Mouse (Mus musculus) liver, embryonic 11.5 days (tissue): ENCODE measurements around the gene Cdkal1. TPM values are rescaled to one million over a fixed set of nuclear protein-coding genes. Genes with fewer than 3 reads are reported as not detected.

Experiments used
- ATAC-seq: fragments of 200-750 bp; cut with Nextera tagmentation; replicated peaks from 2 replicates; pipeline ENCODE4 v1.8.0; 2017; ENCODE audit warnings: moderate number of reproducible peaks, mild to moderate bottlenecking, moderate TSS enrichment, moderate library complexity; ENCODE audit not compliant: low FRiP score
- DNase-seq: peaks from one replicate; pipeline ENCODE4 v3.0.0-alpha.2; 2017; ENCODE audit warnings: low spot score
- H3K27ac ChIP-seq: fragments of 300-500 bp; sonication (generic); 2 replicates; pipeline ENCODE4 v1.5.1; 2014; ENCODE audit warnings: mild to moderate bottlenecking, low read depth, low read length, control low read depth
- H3K27me3 ChIP-seq: fragments of 300-500 bp; sonication (generic); replicated peaks from 2 replicates; pipeline ENCODE4 v1.6.1; 2014; ENCODE audit warnings: low read length, mixed read lengths; ENCODE audit not compliant: control insufficient read depth, insufficient read depth
- H3K36me3 ChIP-seq: fragments of 300-500 bp; sonication (generic); 2 replicates; pipeline ENCODE4 v1.6.1; 2014; ENCODE audit warnings: mild to moderate bottlenecking, low read length, moderate library complexity, mixed read lengths; ENCODE audit not compliant: control insufficient read depth, insufficient read depth
- H3K4me1 ChIP-seq: fragments of 300-500 bp; sonication (generic); replicated peaks from 2 replicates; pipeline ENCODE4 v1.6.1; 2014; ENCODE audit warnings: low read length, mixed read lengths; ENCODE audit not compliant: control insufficient read depth, insufficient read depth
- H3K4me2 ChIP-seq: fragments of 300-500 bp; sonication (generic); 2 replicates; pipeline ENCODE4 v1.6.1; 2014; ENCODE audit warnings: mild to moderate bottlenecking, control low read depth, moderate library complexity
- H3K4me3 ChIP-seq: fragments of 300-500 bp; sonication (generic); 2 replicates; pipeline ENCODE4 v1.5.1; 2014; ENCODE audit warnings: low read depth, low read length, control low read depth
- H3K9ac ChIP-seq: fragments of 300-500 bp; sonication (generic); 2 replicates; pipeline ENCODE4 v1.6.1; 2014; ENCODE audit warnings: low read depth, low read length, control low read depth
- H3K9me3 ChIP-seq: fragments of 300-500 bp; sonication (generic); 2 replicates; pipeline ENCODE4 v1.6.1; 2016; ENCODE audit warnings: low read length, inconsistent platforms, mixed read lengths; ENCODE audit not compliant: control insufficient read depth
- WGBS: fragments of 180-500 bp; shearing (Covaris S2); extraction: QIAGEN DNeasy Blood & Tissue Kit; methylation state at CpG from one replicate; pipeline ENCODE4 v1.1.7; 2014; 5-methylcytosine and 5-hydroxymethylcytosine counted together
- polyA plus RNA-seq: library from polyadenylated mRNA; unstranded; fragments of >200 nt; fragmentation: Nextera tagmentation; extraction: Ambion mirVana; gene quantifications from 2 replicates; pipeline ENCODE4 v1.2.1, GENCODE M21; 2014

Cdkal1 gene
- polyA plus RNA-seq, 1 experiment from 2014 or later: 26.3 TPM

GRCm38 (mm10) chr13:29221646-29222045 is 633.8 kb downstream of the Cdkal1 start:
- no peaks in the 10 kb centered on the region for H3K4me1 ChIP-seq
- no peak for DNase-seq
- H3K36me3 ChIP-seq: no peaks in the 10 kb centered on the region
- H3K27ac ChIP-seq: no peak overlapping the region
- no peaks in the 10 kb centered on the region for H3K9me3 ChIP-seq
- H3K9ac ChIP-seq: no peak overlapping the region
- no peak overlapping the region for H3K4me2 ChIP-seq
- ATAC-seq: no peak
- no peak overlapping the region for H3K4me3 ChIP-seq
- WGBS: 78% methylated on average over 5 of the region's 5 CpGs
- no peaks in the 10 kb centered on the region for H3K27me3 ChIP-seq

- Histone ChIP-seq H3K4me2 (no peak overlapping the region), H3K27me3 (no peaks in the 10 kb centered on the region), H3K27ac (no peak overlapping the region), H3K9me3 (no peaks in the 10 kb centered on the region), H3K4me1 (no peaks in the 10 kb centered on the region), H3K36me3 (no peaks in the 10 kb centered on the region), H3K4me3 (no peak overlapping the region), H3K9ac (no peak overlapping the region)
- DNase-seq (no peak), ATAC-seq (no peak)
Measured at GRCm38 (mm10) chr13:29218594-29219230, 636.8 kb downstream of the Cdkal1 start.

DNA sequence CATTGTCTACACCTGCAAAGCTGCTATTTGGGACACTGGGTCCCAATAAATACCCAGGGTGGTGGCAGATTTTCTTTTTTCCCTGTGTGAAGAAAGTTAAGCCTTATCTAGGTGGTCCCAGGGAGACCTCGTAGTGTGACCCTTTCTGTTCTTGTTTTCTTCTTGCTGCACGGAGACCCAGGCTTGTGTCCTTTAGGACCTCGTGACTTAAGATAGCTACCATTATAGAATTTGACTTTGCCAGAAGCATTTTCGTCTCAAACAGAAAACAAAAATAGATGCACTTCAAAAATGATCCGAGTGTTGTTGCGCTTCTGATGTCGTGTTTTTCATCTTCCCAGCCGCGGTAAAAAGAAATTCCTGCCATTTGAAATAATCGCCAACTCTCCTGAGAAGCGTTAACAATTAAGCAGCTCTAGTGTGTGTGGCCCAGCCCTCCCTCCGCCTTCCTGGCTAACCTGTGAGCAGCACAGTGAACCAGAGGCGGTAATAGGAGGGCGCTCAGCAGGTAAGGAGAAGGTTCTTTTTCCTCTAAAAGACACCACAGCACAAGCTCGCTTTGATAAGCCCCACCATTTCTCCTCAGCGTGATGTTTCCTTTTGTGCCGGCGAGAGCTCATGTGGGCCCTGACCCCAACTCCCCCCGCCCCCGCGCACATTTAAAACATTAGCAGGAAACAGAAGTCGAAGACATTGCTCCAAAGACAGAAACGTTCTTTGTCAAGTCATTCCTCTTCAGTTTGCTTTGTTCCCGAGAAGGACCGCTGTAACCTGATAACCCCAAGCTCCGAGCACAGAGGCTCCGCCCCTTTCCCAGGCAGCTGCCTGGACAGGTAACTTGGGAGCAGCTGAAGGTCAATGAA is 645.1 kb downstream of the Cdkal1 start:
- 3% methylated on average over 27 of the region's 27 CpGs for WGBS
- ATAC-seq: no peak; the same call in 1 of the 2 replicates

DNA sequence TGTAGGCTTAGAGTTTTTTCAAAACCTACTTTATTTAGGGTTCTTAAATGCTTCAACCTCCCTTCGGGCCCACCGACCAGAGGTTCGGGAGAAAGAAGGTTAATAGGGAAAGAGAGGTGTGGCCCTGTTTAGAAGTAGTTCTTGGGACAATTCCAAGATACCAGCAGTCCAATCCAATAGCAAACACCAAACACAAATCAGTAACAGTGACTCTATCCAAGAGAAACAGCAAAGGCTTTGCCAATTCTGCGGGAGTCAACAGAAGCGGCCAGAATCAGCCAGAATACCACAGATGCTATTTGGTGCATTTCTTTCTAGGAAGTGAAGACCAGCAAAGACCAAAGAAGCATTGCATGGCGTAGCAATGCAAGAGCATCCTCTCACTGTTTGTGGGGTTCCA is 646.7 kb downstream of the Cdkal1 start:
- DNase-seq: no peak
- 94% methylated on average over 6 of the region's 6 CpGs for WGBS
- no peak for ATAC-seq

More for the DNA sequence above, 645.1 kb downstream of the Cdkal1 start:
- H3K36me3 ChIP-seq: no peaks in the 10 kb centered on the region
- H3K4me2 ChIP-seq: peak overlapping the region; percentile 74
- H3K27me3 ChIP-seq: no peaks in the 10 kb centered on the region
- DNase-seq: peak; percentile 33
- H3K9me3 ChIP-seq: no peaks in the 10 kb centered on the region
- peak overlapping the region; percentile 49 for H3K9ac ChIP-seq
- no peaks in the 10 kb centered on the region for H3K4me1 ChIP-seq
- H3K27ac ChIP-seq: no peak overlapping the region
- H3K4me3 ChIP-seq: peak overlapping the region; percentile 39

DNA sequence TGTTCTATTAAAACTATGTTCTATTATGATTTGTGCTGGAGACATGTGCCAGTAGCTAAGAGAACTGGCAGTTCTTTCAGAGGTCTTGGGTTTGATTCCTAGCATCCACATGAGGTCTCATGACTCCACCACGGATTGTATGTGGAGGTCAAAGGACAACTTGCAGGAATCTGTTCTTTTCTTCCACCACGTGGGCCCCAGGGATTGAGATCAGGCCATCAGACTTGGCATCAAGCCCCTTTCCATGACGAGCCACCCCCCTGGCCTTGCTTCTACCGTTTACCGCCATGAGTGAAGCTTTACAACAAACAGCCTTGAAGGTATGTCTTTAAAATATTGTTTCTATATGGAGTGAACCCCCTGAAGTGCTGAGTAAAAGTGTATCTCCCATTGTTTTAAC is 651.6 kb downstream of the Cdkal1 start:
- no peaks in the 10 kb centered on the region for H3K9me3 ChIP-seq
- no peaks in the 10 kb centered on the region for H3K4me1 ChIP-seq
- H3K4me2 ChIP-seq: no peak overlapping the region
- WGBS: 79% methylated on average over 5 of the region's 5 CpGs
- no peaks in the 10 kb centered on the region for H3K27me3 ChIP-seq
- DNase-seq (no peak), ATAC-seq (no peak)
- H3K36me3 ChIP-seq: no peaks in the 10 kb centered on the region
- H3K27ac ChIP-seq: no peak overlapping the region
- no peak overlapping the region for H3K4me3 ChIP-seq
- no peak overlapping the region for H3K9ac ChIP-seq

More for the DNA sequence above, 646.7 kb downstream of the Cdkal1 start:
- H3K4me3 ChIP-seq: no peak overlapping the region
- H3K9me3 ChIP-seq: no peaks in the 10 kb centered on the region
- no peaks in the 10 kb centered on the region for H3K27me3 ChIP-seq
- H3K4me2 ChIP-seq: no peak overlapping the region
- no peak overlapping the region for H3K27ac ChIP-seq
- no peaks in the 10 kb centered on the region for H3K36me3 ChIP-seq
- H3K4me1 ChIP-seq: no peaks in the 10 kb centered on the region
- H3K9ac ChIP-seq: no peak overlapping the region

DNA sequence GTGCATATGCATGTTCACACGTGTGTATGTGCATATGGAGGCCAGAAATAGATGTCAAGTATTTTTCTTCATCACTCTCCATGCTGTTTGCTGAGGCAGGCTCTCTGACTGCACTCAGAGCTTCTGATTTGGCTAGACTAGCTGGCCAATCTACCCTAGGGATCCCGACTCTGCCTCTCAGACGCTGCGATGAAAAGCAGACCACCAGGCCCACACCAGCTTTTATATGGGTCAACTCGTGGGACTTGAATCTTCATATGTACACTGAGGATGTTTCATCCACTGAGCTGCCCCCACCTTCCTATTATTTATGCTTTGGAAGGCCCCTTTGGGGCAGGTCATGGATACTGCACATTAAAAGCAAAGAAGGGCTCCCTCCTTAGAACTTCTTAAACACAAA is 652.0 kb downstream of the Cdkal1 start:
- no peak overlapping the region for H3K27ac ChIP-seq
- WGBS: 84% methylated on average over 5 of the region's 5 CpGs
- H3K4me2 ChIP-seq: no peak overlapping the region
- H3K9ac ChIP-seq: no peak overlapping the region
- no peaks in the 10 kb centered on the region for H3K36me3 ChIP-seq
- no peak overlapping the region for H3K4me3 ChIP-seq
- ATAC-seq (no peak), DNase-seq (no peak)
- no peaks in the 10 kb centered on the region for H3K27me3 ChIP-seq
- H3K4me1 ChIP-seq: no peaks in the 10 kb centered on the region
- no peaks in the 10 kb centered on the region for H3K9me3 ChIP-seq

DNA sequence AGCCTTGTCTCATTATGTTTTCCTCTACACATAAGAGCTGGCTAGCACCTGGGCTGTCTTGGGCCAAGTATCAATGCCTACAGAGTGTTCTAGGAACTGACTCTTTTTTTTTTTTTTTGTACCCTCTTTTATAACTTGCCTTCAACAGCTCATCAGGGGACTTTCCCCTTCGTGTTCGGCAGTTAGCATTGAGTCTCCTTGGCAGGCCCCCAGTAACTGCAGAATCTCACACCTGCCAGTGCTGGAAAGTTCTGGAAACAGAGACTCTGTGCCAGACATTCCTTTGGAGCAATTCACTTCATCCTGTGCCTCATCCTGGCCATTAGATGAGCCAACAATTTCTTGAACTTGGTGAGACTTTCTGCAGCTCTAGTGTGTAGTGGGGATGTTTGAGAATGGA is 652.9 kb downstream of the Cdkal1 start:
- H3K36me3 ChIP-seq: no peaks in the 10 kb centered on the region
- DNase-seq (no peak), ATAC-seq (no peak)
- no peak overlapping the region for H3K27ac ChIP-seq
- H3K9me3 ChIP-seq: no peaks in the 10 kb centered on the region
- H3K4me3 ChIP-seq: no peak overlapping the region
- no peaks in the 10 kb centered on the region for H3K4me1 ChIP-seq
- WGBS: 66% methylated on average over 2 of the region's 2 CpGs
- H3K9ac ChIP-seq: no peak overlapping the region
- no peaks in the 10 kb centered on the region for H3K27me3 ChIP-seq
- no peak overlapping the region for H3K4me2 ChIP-seq

DNA sequence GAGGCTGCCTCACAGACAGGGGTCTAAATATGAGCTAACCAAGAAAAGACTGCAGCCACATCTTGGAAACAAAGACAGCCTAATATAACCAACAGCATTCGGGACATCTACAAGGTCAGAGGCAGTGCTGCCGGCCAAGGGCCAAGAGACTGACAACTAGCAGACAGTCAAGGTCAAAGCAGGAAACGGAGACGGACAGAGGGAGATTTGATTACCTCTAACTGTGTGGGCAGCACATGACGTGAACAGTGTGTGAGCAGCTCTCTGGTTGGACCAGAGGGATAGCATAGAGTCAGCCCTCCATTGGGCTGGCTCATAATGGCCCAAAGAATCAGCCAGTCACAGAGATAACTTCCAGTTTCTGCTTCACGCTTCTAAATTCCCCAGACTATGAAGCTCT is 655.8 kb downstream of the Cdkal1 start:
- Histone ChIP-seq H3K4me1 (no peaks in the 10 kb centered on the region), H3K36me3 (no peaks in the 10 kb centered on the region), H3K27me3 (no peaks in the 10 kb centered on the region), H3K9me3 (no peaks in the 10 kb centered on the region), H3K4me3 (no peak overlapping the region), H3K27ac (no peak overlapping the region), H3K4me2 (no peak overlapping the region), H3K9ac (no peak overlapping the region)
- no peak for ATAC-seq
- 43% methylated on average over 6 of the region's 6 CpGs for WGBS
- DNase-seq: no peak
